Mouse (Mus musculus) neural tube, embryonic 14.5 days (tissue): ENCODE data around the gene B9d1. TPM values are rescaled to one million over a fixed set of nuclear protein-coding genes. Genes with fewer than 3 reads are reported as not detected.

Experiments used
- ATAC-seq: fragments of 200-750 bp; cut with Nextera tagmentation; 2 replicates; pipeline ENCODE4 v1.8.0; 2017; ENCODE audit warnings: low read depth, mild to moderate bottlenecking, moderate TSS enrichment, moderate library complexity
- H3K27ac ChIP-seq: fragments of 300-500 bp; sonication (generic); 2 replicates; pipeline ENCODE4 v1.5.1; 2014; ENCODE audit warnings: low read depth, mild to moderate bottlenecking, control low read depth, low read length, moderate library complexity, mixed read lengths
- H3K27me3 ChIP-seq: fragments of 300-500 bp; sonication (generic); 2 replicates; pipeline ENCODE4 v1.6.1; 2014; ENCODE audit warnings: low read length; ENCODE audit not compliant: control insufficient read depth, insufficient read depth
- H3K36me3 ChIP-seq: fragments of 300-500 bp; sonication (generic); 2 replicates; pipeline ENCODE4 v1.6.1; 2014; ENCODE audit warnings: low read length, mixed read lengths; ENCODE audit not compliant: control insufficient read depth, insufficient read depth
- H3K4me1 ChIP-seq: fragments of 300-500 bp; sonication (generic); 2 replicates; pipeline ENCODE4 v1.6.1; 2014; ENCODE audit warnings: low read length; ENCODE audit not compliant: control insufficient read depth, insufficient read depth
- H3K4me2 ChIP-seq: fragments of 300-500 bp; sonication (generic); 2 replicates; pipeline ENCODE4 v1.6.1; 2014; ENCODE audit warnings: mild to moderate bottlenecking, low read depth, low read length, control low read depth
- H3K4me3 ChIP-seq: fragments of 300-500 bp; sonication (generic); 2 replicates; pipeline ENCODE4 v1.5.1; 2014; ENCODE audit warnings: low read depth, low read length, control low read depth, mixed read lengths
- H3K9ac ChIP-seq: fragments of 300-500 bp; sonication (generic); replicated peaks from 2 replicates; pipeline ENCODE4 v1.6.1; 2014; ENCODE audit warnings: low read depth, mild to moderate bottlenecking, control low read depth, low read length, mixed read lengths
- H3K9me3 ChIP-seq: fragments of 300-500 bp; sonication (generic); 2 replicates; pipeline ENCODE4 v1.6.1; 2016; ENCODE audit warnings: low read length; ENCODE audit not compliant: control insufficient read depth
- WGBS: fragments of 180-500 bp; shearing (Covaris S2); extraction: QIAGEN DNeasy Blood & Tissue Kit; methylation state at CpG from one replicate; pipeline ENCODE4 v1.1.7; 2014; 5-methylcytosine and 5-hydroxymethylcytosine counted together
- polyA plus RNA-seq: library from polyadenylated mRNA; unstranded; fragments of >200 nt; fragmentation: Nextera tagmentation; extraction: Ambion mirVana; gene quantifications from 2 replicates; pipeline ENCODE4 v1.2.1, GENCODE M21; 2014

B9d1 gene
- polyA plus RNA-seq, 1 experiment from 2014 or later: 36.9 TPM

- Histone ChIP-seq H3K36me3 (peaks cover 21% of the 10 kb centered on the region), H3K9me3 (no peaks in the 10 kb centered on the region), H3K27me3 (no peaks in the 10 kb centered on the region), H3K4me3 (no peak overlapping the region), H3K9ac (no peak overlapping the region), H3K4me2 (no peak overlapping the region), H3K27ac (no peak overlapping the region), H3K4me1 (no peaks in the 10 kb centered on the region)
- no peak for ATAC-seq
- WGBS: 96% methylated on average over 2 of the region's 2 CpGs
These were observed 36.2 kb downstream of the B9d1 start for GRCm38 (mm10) chr11:61541106-61541505.

GRCm38 (mm10) chr11:61545586-61545985, 40.6 kb downstream of the B9d1 start:
- Histone ChIP-seq H3K9me3 (no peaks in the 10 kb centered on the region), H3K27ac (no peak overlapping the region), H3K4me1 (no peaks in the 10 kb centered on the region), H3K36me3 (peaks cover 14% of the 10 kb centered on the region), H3K9ac (no peak overlapping the region), H3K4me3 (no peak overlapping the region), H3K4me2 (no peak overlapping the region), H3K27me3 (no peaks in the 10 kb centered on the region)
- ATAC-seq: no peak
- WGBS: 95% methylated on average over 2 of the region's 2 CpGs

- no peaks in the 10 kb centered on the region for H3K4me1 ChIP-seq
- ATAC-seq: no peak
- no peak overlapping the region for H3K9ac ChIP-seq
- WGBS: 93% methylated on average over 10 of the region's 10 CpGs
- H3K9me3 ChIP-seq: no peaks in the 10 kb centered on the region
- H3K27me3 ChIP-seq: no peaks in the 10 kb centered on the region
- H3K4me2 ChIP-seq: no peak overlapping the region
- H3K36me3 ChIP-seq: peaks cover 14% of the 10 kb centered on the region
- no peak overlapping the region for H3K27ac ChIP-seq
- no peak overlapping the region for H3K4me3 ChIP-seq
These were observed 41.5 kb downstream of the B9d1 start for GRCm38 (mm10) chr11:61546452-61546851.

- no peak overlapping the region for H3K27ac ChIP-seq
- no peak overlapping the region for H3K9ac ChIP-seq
- no peaks in the 10 kb centered on the region for H3K27me3 ChIP-seq
- peaks cover 14% of the 10 kb centered on the region for H3K36me3 ChIP-seq
- H3K9me3 ChIP-seq: no peaks in the 10 kb centered on the region
- 93% methylated on average over 4 of the region's 4 CpGs for WGBS
- H3K4me1 ChIP-seq: no peaks in the 10 kb centered on the region
- no peak overlapping the region for H3K4me3 ChIP-seq
- ATAC-seq: no peak
- H3K4me2 ChIP-seq: no peak overlapping the region
These were observed 42.8 kb downstream of the B9d1 start for GRCm38 (mm10) chr11:61547710-61548109.

DNA sequence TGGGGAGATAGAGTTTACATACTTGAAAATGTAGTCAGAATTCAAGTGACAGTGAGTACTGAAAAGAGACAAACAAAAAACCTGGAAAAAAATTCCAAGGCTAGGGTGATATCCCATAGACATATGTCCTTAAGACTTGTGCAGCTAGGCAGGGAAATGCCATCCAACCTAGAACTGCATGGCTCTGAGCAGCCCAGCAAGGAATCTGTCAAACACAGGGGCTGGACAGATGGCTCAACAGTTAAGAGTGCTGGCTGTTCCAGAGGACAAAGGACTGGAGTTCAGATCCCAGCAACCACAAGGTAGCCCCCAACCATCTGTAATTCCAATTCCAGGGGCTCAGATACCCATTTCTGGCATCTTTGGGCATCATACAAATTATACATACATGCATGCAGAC, 45.7 kb downstream of the B9d1 start:
- Histone ChIP-seq H3K4me1 (no peaks in the 10 kb centered on the region), H3K27ac (no peak overlapping the region), H3K4me2 (no peak overlapping the region), H3K9me3 (no peaks in the 10 kb centered on the region), H3K9ac (no peak overlapping the region), H3K27me3 (no peaks in the 10 kb centered on the region), H3K4me3 (no peak overlapping the region), H3K36me3 (peaks cover 5% of the 10 kb centered on the region; the same call in 1 of the 2 replicates)
- ATAC-seq: no peak

- ATAC-seq: no peak
- no peak overlapping the region for H3K27ac ChIP-seq
- H3K9me3 ChIP-seq: no peaks in the 10 kb centered on the region
- WGBS: 77% methylated on average over 3 of the region's 3 CpGs
- no peaks in the 10 kb centered on the region for H3K36me3 ChIP-seq
- H3K4me3 ChIP-seq: no peak overlapping the region
- H3K9ac ChIP-seq: no peak overlapping the region
- H3K27me3 ChIP-seq: no peaks in the 10 kb centered on the region
- no peaks in the 10 kb centered on the region for H3K4me1 ChIP-seq
- H3K4me2 ChIP-seq: no peak overlapping the region
These were observed 48.2 kb downstream of the B9d1 start for GRCm38 (mm10) chr11:61553015-61553754.

- no peaks in the 10 kb centered on the region for H3K27me3 ChIP-seq
- no peak overlapping the region for H3K4me3 ChIP-seq
- ATAC-seq: no peak
- no peaks in the 10 kb centered on the region for H3K4me1 ChIP-seq
- H3K4me2 ChIP-seq: no peak overlapping the region
- H3K36me3 ChIP-seq: no peaks in the 10 kb centered on the region
- WGBS: 91% methylated on average over 5 of the region's 5 CpGs
- no peak overlapping the region for H3K9ac ChIP-seq
- no peak overlapping the region for H3K27ac ChIP-seq
- no peaks in the 10 kb centered on the region for H3K9me3 ChIP-seq
These were observed 54.6 kb downstream of the B9d1 start for GRCm38 (mm10) chr11:61559572-61559971.

DNA sequence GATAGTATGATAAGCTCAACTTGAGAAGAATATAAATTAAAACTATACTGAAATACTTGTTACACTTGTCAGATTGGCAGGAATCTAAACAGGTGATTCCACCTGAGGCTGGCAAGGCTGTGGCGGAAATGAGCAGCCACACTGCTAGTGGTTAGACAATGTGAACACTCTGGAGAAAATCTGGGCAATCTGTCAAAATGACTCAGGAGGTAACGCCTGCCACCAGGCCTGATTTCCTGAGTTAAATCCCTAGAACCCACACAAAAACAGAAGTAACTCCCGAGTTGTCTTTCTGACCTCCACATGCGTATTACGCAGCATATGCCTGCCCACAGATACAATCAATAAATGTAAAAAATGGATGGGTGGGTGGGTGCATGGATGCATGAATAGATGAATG, 57.5 kb downstream of the B9d1 start:
- H3K36me3 ChIP-seq: no peaks in the 10 kb centered on the region
- no peaks in the 10 kb centered on the region for H3K9me3 ChIP-seq
- H3K27ac ChIP-seq: no peak overlapping the region
- no peaks in the 10 kb centered on the region for H3K27me3 ChIP-seq
- H3K9ac ChIP-seq: no peak overlapping the region
- no peak overlapping the region for H3K4me3 ChIP-seq
- ATAC-seq: no peak
- WGBS: 79% methylated on average over 5 of the region's 5 CpGs
- H3K4me1 ChIP-seq: no peaks in the 10 kb centered on the region
- no peak overlapping the region for H3K4me2 ChIP-seq
